Mouse (Mus musculus) kidney, embryonic 14.5 days (tissue): ENCODE measurements around the gene Itprid2. TPM values are rescaled to one million over a fixed set of nuclear protein-coding genes. Genes with fewer than 3 reads are reported as not detected.

ENCODE experiments used
- ATAC-seq: fragments of 200-750 bp; cut with Nextera tagmentation; 2 replicates; pipeline ENCODE4 v1.8.0; 2017; ENCODE audit warnings: moderate number of reproducible peaks, mild to moderate bottlenecking, moderate TSS enrichment, moderate library complexity; ENCODE audit not compliant: low FRiP score, low TSS enrichment
- H3K27ac ChIP-seq: fragments of 300-500 bp; sonication (generic); 2 replicates; pipeline ENCODE4 v1.5.1; 2014; ENCODE audit warnings: low read depth, mild to moderate bottlenecking, low read length, moderate library complexity, mixed read lengths
- H3K27me3 ChIP-seq: fragments of 300-500 bp; sonication (generic); 2 replicates; pipeline ENCODE4 v1.6.1; 2014; ENCODE audit warnings: mild to moderate bottlenecking, low read length; ENCODE audit not compliant: control insufficient read depth, insufficient read depth
- H3K36me3 ChIP-seq: fragments of 300-500 bp; sonication (generic); 2 replicates; pipeline ENCODE4 v1.6.1; 2014; ENCODE audit warnings: low read length, mixed read lengths; ENCODE audit not compliant: control insufficient read depth, insufficient read depth
- H3K4me1 ChIP-seq: fragments of 300-500 bp; sonication (generic); 2 replicates; pipeline ENCODE4 v1.6.1; 2014; ENCODE audit warnings: low read length, mixed read lengths; ENCODE audit not compliant: control insufficient read depth, insufficient read depth
- H3K4me2 ChIP-seq: fragments of 300-500 bp; sonication (generic); replicated peaks from 2 replicates; pipeline ENCODE4 v1.6.1; 2014; ENCODE audit warnings: low read depth, mild to moderate bottlenecking, low read length
- H3K4me3 ChIP-seq: fragments of 300-500 bp; sonication (generic); 2 replicates; pipeline ENCODE4 v1.5.1; 2014; ENCODE audit warnings: mild to moderate bottlenecking, low read length
- H3K9ac ChIP-seq: fragments of 300-500 bp; sonication (generic); 2 replicates; pipeline ENCODE4 v1.6.1; 2014; ENCODE audit warnings: low read depth, mild to moderate bottlenecking, low read length, moderate library complexity
- H3K9me3 ChIP-seq: fragments of 300-500 bp; sonication (generic); 2 replicates; pipeline ENCODE4 v1.6.1; 2016; ENCODE audit warnings: low read length; ENCODE audit not compliant: control insufficient read depth
- WGBS: fragments of 180-500 bp; shearing (Covaris S2); extraction: QIAGEN DNeasy Blood & Tissue Kit; methylation state at CpG from one replicate; pipeline ENCODE4 v1.1.7; 2014; 5-methylcytosine and 5-hydroxymethylcytosine counted together
- polyA plus RNA-seq: library from polyadenylated mRNA; unstranded; fragments of >200 nt; fragmentation: Nextera tagmentation; extraction: Ambion mirVana; gene quantifications from 2 replicates; pipeline ENCODE4 v1.2.1, GENCODE M21; 2014

The Itprid2 gene
- polyA plus RNA-seq, 1 experiment from 2014 or later = 26.5 TPM

DNA sequence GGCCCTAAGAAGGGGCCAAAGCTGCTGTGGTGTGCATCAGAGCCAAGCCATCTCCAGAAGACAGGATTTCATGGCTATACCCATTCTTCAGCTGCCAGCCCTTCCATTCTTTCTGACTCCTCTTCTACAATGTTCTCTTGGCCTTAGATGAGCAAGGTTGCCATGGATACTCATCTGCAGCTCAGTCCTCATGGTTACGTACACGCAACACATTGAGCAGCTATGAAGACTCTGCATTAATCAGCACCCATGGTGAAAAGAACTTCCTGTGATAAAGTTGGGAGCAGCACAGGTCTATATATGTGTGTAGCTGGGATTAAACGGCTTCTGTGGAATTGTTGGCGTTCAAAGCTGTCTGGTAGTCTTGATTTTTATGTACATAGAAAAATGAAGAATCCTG is 48.1 kb downstream of the Itprid2 start:
- no peak for ATAC-seq
- Histone ChIP-seq H3K9ac (no peak overlapping the region), H3K36me3 (no peaks in the 10 kb centered on the region), H3K27ac (no peak overlapping the region), H3K27me3 (no peaks in the 10 kb centered on the region), H3K9me3 (no peaks in the 10 kb centered on the region), H3K4me2 (no peak overlapping the region), H3K4me1 (no peaks in the 10 kb centered on the region), H3K4me3 (no peak overlapping the region)
- WGBS = over 99% methylated on average over 4 of the region's 4 CpGs

DNA sequence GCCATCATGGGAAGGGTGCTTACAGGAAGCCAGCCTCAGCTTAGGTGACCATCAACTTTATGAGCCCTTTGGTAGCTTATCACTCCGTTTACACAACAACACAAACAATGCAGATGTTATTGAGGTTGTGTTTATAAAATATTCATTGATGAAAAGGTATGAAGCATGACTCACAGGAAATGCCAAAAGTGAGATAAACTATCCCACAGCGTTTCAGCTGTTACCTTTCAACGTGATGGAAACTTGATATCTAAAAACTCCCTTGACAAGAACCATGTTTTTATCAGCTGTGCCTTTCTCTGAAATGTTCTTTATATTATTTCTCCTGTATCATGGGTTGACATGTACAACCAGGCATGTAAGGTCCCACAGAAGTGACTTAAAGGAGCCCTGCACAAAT is 55.7 kb downstream of the Itprid2 start:
- no peak overlapping the region for H3K4me3 ChIP-seq
- no peaks in the 10 kb centered on the region for H3K9me3 ChIP-seq
- ATAC-seq = no peak
- no peak overlapping the region for H3K27ac ChIP-seq
- H3K27me3 ChIP-seq = no peaks in the 10 kb centered on the region
- H3K9ac ChIP-seq = no peak overlapping the region
- H3K4me1 ChIP-seq = no peaks in the 10 kb centered on the region
- 40% methylated on average over 3 of the region's 3 CpGs for WGBS
- H3K36me3 ChIP-seq = no peaks in the 10 kb centered on the region
- no peak overlapping the region for H3K4me2 ChIP-seq

DNA sequence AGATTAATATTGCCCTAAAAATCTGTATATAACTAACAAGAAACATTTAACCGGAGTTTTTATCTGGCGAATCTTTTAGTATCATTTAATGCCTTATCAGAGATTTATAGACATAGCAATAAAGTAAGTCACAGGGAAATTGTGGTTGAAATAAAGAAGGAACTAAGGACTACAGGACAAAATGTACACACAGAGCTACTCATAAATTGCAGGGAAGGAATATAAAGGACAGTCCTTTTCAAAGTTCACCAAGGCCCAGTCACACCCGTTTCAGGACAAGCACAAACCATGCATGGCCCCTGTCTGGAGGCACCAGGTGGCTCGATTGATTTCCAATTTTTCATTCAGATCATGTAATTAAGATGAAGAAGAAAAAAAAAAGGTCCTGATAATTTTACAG is 60.0 kb downstream of the Itprid2 start:
- H3K27ac ChIP-seq = no peak overlapping the region
- no peaks in the 10 kb centered on the region for H3K27me3 ChIP-seq
- no peak overlapping the region for H3K9ac ChIP-seq
- no peaks in the 10 kb centered on the region for H3K9me3 ChIP-seq
- no peak overlapping the region for H3K4me3 ChIP-seq
- H3K4me2 ChIP-seq = no peak overlapping the region
- H3K4me1 ChIP-seq = no peaks in the 10 kb centered on the region
- WGBS = 76% methylated on average over 4 of the region's 4 CpGs
- ATAC-seq = no peak
- H3K36me3 ChIP-seq = no peaks in the 10 kb centered on the region

DNA sequence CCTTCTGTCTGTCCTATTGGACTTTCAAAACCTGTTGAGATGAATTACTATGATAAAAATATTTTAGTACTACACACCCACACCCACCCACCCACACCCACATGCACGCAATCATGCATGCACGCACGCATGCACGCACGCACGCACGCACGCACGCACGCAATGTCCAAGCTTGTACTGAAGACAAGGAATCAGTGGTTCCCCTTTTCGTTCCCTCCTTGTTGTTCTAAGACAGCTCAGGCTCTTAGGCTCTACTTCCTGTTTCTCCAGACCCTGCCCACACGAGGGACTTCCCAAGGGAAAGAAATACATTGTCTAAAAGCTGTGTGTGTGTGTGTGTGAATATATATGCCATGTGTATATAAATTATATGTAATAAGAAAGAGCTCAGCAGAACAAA is 60.8 kb downstream of the Itprid2 start:
- H3K27me3 ChIP-seq = no peaks in the 10 kb centered on the region
- 87% methylated on average over 12 of the region's 12 CpGs for WGBS

DNA sequence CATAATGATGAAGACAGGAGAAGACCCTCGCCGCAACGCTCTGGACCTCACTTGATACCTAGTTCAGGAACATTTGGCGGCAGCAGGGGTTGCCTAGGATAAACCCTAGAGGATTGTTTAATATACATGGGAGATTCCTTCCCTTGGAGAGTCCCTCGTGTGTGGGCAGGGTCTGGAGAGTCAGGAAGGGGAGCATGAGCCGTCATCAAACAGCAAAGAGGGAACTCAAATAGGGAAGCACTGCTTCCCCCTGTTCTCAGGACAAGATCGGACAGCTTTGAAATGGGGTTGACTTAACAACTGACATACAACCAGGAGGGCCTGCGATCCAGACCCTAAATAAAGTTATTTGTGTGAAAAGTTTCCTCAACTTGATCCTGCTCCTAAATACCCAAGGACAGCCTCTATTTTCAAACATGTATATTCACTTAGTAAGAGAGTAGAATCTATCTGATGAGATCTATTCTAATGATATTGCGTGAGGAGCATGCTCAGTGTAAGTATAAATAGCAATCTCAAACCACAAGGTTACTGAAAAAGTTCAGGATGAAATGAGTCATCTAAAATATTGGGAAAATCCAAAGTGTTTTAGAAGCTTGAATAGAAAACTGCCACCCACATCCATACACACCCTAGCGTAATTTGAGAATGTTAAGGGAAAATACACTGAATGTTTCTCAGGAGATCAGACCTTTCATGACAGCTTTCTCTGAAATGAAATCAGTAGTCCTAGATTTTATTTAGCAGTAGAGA is 61.5 kb downstream of the Itprid2 start:
- no peak overlapping the region for H3K4me3 ChIP-seq
- H3K4me1 ChIP-seq = no peaks in the 10 kb centered on the region
- H3K9me3 ChIP-seq = no peaks in the 10 kb centered on the region
- no peak overlapping the region for H3K4me2 ChIP-seq
- no peaks in the 10 kb centered on the region for H3K27me3 ChIP-seq
- no peak for ATAC-seq
- no peak overlapping the region for H3K27ac ChIP-seq
- no peak overlapping the region for H3K9ac ChIP-seq
- no peaks in the 10 kb centered on the region for H3K36me3 ChIP-seq
- WGBS = 83% methylated on average over 10 of the region's 10 CpGs

More for the DNA sequence above, 60.8 kb downstream of the Itprid2 start:
- Histone ChIP-seq H3K36me3 (no peaks in the 10 kb centered on the region), H3K4me3 (no peak overlapping the region), H3K9me3 (no peaks in the 10 kb centered on the region), H3K27ac (no peak overlapping the region), H3K4me1 (no peaks in the 10 kb centered on the region), H3K9ac (no peak overlapping the region), H3K4me2 (no peak overlapping the region)
- no peak for ATAC-seq

DNA sequence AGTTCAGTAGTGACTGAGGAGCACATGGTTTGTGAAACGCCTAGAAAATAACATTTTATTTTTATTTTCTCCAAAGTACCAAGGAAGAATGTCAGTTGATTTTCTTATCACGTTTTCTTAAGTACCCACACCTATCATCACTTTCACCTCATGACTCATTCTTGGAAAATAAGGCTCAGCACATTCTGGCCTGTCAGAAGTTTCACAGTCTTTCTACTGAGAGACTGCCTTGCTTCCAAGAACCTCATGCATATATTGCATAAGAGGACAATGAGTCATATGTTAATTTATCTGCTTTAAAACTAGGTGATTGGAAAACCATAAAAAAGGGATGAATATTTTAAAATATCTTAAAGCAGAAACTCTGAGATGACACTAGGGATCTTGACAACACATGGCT is 63.0 kb downstream of the Itprid2 start:
- Histone ChIP-seq H3K4me1 (no peaks in the 10 kb centered on the region), H3K27me3 (no peaks in the 10 kb centered on the region), H3K9me3 (no peaks in the 10 kb centered on the region), H3K36me3 (no peaks in the 10 kb centered on the region), H3K4me2 (no peak overlapping the region), H3K9ac (no peak overlapping the region), H3K27ac (no peak overlapping the region), H3K4me3 (no peak overlapping the region)
- ATAC-seq = no peak
- WGBS = 71% methylated on average over 2 of the region's 2 CpGs

DNA sequence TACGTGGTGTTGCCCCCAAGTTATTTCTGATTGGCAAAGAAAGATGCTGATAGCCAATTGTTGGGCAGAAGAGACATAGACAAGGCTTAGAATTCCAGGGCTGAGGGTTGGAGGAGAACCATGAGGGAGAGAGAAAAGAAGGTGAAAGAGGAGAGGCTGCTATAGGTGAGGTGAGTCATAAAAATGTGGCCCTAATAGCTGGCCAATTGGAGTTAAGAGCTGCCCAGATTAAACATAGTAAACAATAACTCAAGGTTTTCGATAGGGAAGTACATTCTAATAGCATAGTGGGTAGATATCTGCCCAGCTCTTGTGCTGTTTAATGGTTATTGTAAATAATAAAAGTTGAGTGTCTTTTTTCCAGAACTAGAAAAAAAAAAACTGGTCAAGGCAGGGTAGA is 69.6 kb downstream of the Itprid2 start:
- H3K4me1 ChIP-seq = no peaks in the 10 kb centered on the region
- no peak overlapping the region for H3K9ac ChIP-seq
- no peak overlapping the region for H3K4me2 ChIP-seq
- no peak overlapping the region for H3K27ac ChIP-seq
- WGBS = 90% methylated on average over 2 of the region's 2 CpGs
- H3K4me3 ChIP-seq = no peak overlapping the region
- no peaks in the 10 kb centered on the region for H3K36me3 ChIP-seq
- no peaks in the 10 kb centered on the region for H3K9me3 ChIP-seq
- no peak for ATAC-seq
- H3K27me3 ChIP-seq = no peaks in the 10 kb centered on the region

DNA sequence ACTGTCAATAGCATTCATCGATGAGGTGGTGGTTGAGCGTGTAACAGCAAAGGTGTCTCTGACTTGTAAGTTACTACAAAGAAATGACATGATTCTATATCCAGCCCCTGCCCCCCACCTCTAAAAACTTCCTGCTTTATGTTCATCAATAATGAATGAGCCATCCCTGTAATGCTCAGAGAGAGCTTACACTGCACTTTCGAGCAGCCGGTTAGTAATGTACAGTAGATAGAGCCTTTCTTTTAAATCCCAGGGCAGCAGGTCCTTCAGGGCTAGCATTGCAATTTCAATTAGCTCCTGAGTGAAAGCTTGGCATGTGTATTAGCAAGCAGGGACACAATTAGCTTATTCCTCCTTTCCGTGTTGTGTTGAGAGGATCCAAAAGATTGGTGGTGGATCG is 72.4 kb downstream of the Itprid2 start, which contains the start of gene Ppp1r1c:
Ppp1r1c (plus strand) TSS at position 206 of the 400 bp plus-strand sequence.
- WGBS = 89% methylated on average over 6 of the region's 6 CpGs
- no peak within 1 kb of the TSS for H3K4me2 ChIP-seq
- H3K4me1 ChIP-seq = no peaks in the 10 kb centered on the region
- ATAC-seq = no peak
- H3K9me3 ChIP-seq = no peaks in the 10 kb centered on the region
- no peak within 1 kb of the TSS for H3K4me3 ChIP-seq
- H3K9ac ChIP-seq = no peak within 1 kb of the TSS
- no peaks in the 10 kb centered on the region for H3K27me3 ChIP-seq
- no peaks in the 10 kb centered on the region for H3K36me3 ChIP-seq
- no peak within 1 kb of the TSS for H3K27ac ChIP-seq

DNA sequence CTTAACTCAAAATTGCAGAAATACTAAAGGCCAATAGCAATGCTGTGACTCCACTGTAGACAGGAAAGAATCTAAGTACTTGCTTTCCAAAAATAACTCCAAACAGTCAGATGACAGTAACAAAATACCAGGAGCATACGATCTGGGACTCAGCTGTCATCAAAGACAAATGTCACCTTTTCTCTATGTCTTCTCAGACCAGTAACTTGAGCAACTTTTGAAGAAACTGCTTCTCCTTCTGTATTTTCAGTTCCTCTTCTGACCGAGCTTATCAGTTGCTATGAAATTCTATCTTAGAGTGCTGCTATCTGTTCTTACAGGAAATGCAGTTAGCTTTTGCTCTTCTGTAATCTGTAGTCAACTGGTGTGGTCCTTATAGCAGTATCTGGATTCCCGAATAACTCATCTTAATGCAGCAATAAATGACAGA is 78.5 kb downstream of the Itprid2 start:
- no peaks in the 10 kb centered on the region for H3K9me3 ChIP-seq
- no peaks in the 10 kb centered on the region for H3K27me3 ChIP-seq
- H3K9ac ChIP-seq = no peak overlapping the region
- no peak for ATAC-seq
- no peaks in the 10 kb centered on the region for H3K4me1 ChIP-seq
- H3K4me2 ChIP-seq = no peak overlapping the region
- no peak overlapping the region for H3K27ac ChIP-seq
- H3K36me3 ChIP-seq = no peaks in the 10 kb centered on the region
- no peak overlapping the region for H3K4me3 ChIP-seq
- 37% methylated on average over 3 of the region's 3 CpGs for WGBS
